Mouse (Mus musculus): Measurements from ENCODE around the gene Mrgpre.

DNA sequence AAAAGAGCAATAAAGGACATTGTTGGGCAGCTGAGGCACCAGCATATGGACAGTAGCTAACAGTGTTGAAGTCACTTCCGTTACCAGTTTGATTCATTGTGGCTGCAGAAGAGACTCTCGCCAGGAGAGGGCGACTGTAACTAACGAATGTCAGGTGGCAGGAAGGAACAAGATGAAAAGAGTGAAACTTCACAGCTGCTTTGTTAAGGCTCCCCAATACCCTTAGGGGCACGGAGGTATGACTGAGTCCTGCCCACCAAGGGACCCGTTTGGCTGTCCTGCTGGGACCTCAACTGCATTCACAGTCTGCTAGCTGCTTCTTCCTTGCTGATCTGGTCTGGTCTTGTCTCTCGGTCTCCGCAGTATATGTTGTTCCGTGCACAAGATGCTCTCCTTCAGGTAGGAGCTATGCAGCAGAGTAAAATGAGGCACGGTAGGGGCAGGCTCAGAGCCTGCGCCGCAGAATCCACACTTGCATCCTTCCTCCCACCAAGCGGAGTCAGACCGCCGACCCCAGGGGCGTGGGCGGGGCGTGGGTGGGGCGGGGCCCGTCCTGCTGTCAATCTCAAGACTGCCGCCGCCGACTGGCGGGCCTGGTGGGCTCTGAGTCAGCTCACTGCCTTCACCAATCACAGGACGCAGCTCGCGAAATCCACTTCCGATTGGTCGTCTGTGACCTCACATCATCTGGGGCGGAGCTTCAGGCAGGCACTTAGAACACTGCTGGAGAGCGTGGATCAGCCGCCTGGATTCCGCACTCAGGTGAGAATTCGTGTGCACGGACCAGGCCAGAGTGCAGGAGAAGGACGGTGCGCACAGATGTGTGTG is 45.4 kb upstream of the Mrgpre start:
- peak; percentile 24; the same call in 1 of the 2 replicates for TF ChIP-seq POLR2A (IDR thresholded peaks at IDR 0.05; ENCODE audit: borderline replicate concordance, extremely low read depth, insufficient read depth, insufficient read length, poor library complexity, severe bottlenecking)
- TF ChIP-seq CTCF (IDR thresholded peaks at IDR 0.05; ENCODE audit: borderline replicate concordance, extremely low read depth, insufficient read depth, insufficient read length) = peak; percentile 88

All from brain, embryonic 14.5 days (tissue).